Mouse (Mus musculus): ENCODE measurements around the gene Igfbp4.
A peak's percentile ranks its signal among the peaks of the same experiment; 100 is the strongest.

The Igfbp4 gene

GRCm38 (mm10) chr11:99080902-99081543, 40.0 kb downstream of the Igfbp4 start:
- DNase-seq (ENCODE audit: extremely low read depth, low read depth, low spot score): peak; percentile 58

GRCm38 (mm10) chr11:99081566-99081965, 40.5 kb downstream of the Igfbp4 start:
- peak; percentile 88 for DNase-seq (ENCODE audit: extremely low read depth, low read depth, low spot score)

GRCm38 (mm10) chr11:99082098-99082497, 41.1 kb downstream of the Igfbp4 start:
- no peak for DNase-seq (ENCODE audit: extremely low read depth, low read depth, low spot score)

GRCm38 (mm10) chr11:99083516-99083915, 42.5 kb downstream of the Igfbp4 start:
- peak; percentile 81 for DNase-seq (ENCODE audit: extremely low read depth, low read depth, low spot score)

DNA sequence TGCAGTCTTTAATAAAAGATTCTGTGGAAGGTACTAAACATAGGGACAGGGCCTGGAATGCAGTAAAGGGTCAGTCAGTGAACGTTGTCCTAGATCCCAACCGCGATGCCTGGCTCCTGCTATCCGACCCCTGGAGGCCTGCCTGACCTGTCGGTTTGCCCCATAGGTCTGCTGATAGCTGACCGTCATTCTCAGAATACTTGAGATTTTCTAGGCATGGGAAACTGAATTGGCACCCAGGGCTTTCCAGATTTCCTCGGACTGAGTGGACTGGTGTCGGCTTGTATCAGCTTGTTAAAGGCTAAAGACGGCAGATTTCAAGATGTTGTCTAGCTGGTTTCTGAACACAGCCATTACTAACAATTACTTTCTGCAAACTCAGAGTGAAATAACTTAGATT, 43.3 kb downstream of the Igfbp4 start:
- DNase-seq (ENCODE audit: extremely low read depth, low read depth, low spot score): no peak

GRCm38 (mm10) chr11:99088486-99088885, 47.4 kb downstream of the Igfbp4 start:
- no peak for DNase-seq (ENCODE audit: extremely low read depth, low read depth, low spot score)

DNA sequence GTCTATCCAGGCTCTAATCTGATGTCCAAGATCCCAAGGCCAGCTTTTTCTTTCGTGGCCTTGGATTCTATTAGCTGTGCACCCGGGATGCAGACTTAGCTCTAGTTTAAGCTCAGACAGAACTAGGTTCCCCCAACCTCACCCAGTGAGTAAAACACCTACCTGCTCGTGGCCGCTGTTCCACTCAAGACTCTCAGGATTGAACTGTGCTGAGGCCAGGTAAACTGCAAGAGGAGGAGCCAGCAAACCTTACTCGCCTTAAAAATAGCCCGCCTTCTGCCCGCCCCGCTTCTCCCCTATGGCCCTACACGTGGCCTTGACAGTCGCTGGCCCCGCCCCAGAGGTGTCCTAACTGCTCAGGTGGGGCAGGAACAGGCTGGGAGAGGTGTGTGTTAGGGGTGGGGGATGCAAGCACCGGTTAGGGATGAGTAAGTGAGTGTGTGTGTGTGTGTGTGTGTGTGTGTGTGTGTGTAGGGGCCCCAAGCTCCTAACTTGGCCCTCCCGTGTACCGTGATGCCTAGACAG, 48.1 kb downstream of the Igfbp4 start, which contains the start of gene Tns4:
Gene Tns4, minus strand, starts transcription at position 230 of the 525 bp plus-strand sequence.
- no peak for DNase-seq (ENCODE audit: extremely low read depth, low read depth, low spot score)

DNA sequence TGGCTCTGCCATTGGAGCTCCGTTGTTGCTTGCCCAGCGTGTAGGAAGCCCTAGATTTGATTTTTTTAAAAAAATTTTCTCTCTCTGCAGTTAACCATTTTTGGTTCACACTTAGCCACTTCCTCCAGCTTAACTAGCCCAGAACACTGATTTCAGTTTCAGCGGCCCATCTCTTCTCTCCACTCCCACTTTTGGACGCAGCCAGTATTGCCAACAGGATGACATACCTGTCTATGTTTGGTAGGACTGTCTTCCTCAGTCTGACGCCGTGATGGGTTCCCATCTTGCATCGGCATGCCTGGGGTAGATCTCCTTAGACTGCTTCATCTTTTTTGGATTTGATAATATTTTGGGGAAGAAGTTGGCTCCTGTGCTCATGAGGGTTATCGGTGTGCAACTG, 49.3 kb downstream of the Igfbp4 start:
- DNase-seq (ENCODE audit: extremely low read depth, low read depth, low spot score): no peak

DNA sequence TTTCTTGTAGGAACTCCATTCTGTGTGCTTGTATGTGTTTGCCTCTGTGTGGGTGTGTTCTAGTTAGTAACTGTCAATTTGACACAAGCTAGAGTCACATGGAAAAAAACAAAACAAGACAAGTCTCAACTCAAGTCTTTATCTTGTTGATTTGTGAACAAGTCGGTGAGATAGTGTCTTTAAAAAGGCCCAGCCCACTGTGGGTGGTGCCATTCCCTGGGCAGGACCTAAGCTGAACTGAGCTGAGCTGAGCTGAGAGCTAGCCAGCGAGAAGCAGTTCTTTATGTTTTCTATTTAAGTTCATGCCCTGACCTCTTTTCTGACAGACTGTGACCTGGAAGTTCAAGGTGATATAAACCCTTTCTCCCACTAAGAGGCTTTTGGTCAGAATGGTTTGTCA, 50.6 kb downstream of the Igfbp4 start:
- DNase-seq (ENCODE audit: extremely low read depth, low read depth, low spot score): no peak

GRCm38 (mm10) chr11:99093740-99094139, 52.7 kb downstream of the Igfbp4 start:
- DNase-seq (ENCODE audit: extremely low read depth, low read depth, low spot score): no peak

- DNase-seq (ENCODE audit: extremely low read depth, low read depth, low spot score): no peak
These were observed 54.0 kb downstream of the Igfbp4 start for GRCm38 (mm10) chr11:99094911-99095676.

DNA sequence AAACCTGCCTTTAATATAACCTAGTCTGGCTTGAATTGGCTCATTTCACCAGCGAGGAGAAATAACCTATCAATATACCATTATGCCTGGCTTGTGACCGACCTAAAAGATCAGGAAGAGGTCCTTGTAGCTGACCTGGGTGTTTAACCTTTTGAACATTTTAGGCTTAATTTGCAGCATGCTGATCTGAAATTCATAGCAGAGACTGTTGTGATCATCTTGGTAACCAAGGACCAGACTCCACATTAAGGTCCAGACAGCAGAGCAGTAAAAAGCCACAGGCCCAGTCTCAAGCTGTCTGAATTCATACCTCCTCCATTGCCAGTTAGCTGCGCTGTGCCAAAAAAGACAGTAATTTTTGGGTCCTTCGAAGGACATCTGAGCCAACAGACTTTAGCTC, 54.7 kb downstream of the Igfbp4 start:
- DNase-seq (ENCODE audit: extremely low read depth, low read depth, low spot score): no peak

DNA sequence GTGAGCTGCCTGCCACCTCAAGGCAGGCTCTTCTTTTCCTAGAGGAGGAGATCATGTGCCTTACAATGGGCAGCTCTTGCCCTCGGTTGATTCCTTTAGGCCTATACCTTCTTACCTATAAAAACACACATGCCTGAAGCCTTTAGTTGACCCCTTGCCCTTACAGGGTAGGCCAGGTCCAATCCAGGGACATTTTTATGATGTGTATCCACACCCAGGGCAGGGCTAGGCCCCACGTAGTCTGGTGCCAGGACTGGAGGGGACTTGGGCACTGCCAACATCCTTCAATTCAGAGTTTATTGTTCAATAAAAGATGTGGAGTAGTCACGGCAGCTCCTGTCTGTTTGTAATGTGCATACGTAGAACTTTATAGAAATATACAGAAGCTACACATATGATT, 55.4 kb downstream of the Igfbp4 start:
- no peak for DNase-seq (ENCODE audit: extremely low read depth, low read depth, low spot score)

- DNase-seq (ENCODE audit: extremely low read depth, low read depth, low spot score): no peak
These were observed 56.1 kb downstream of the Igfbp4 start for GRCm38 (mm10) chr11:99096996-99097774.

- DNase-seq (ENCODE audit: extremely low read depth, low read depth, low spot score): no peak
These were observed 57.9 kb downstream of the Igfbp4 start for GRCm38 (mm10) chr11:99098924-99099323.

- DNase-seq (ENCODE audit: extremely low read depth, low read depth, low spot score): no peak
These were observed 58.5 kb downstream of the Igfbp4 start for GRCm38 (mm10) chr11:99099516-99099915.

GRCm38 (mm10) chr11:99100215-99100614, 59.2 kb downstream of the Igfbp4 start:
- no peak for DNase-seq (ENCODE audit: extremely low read depth, low read depth, low spot score)

DNA sequence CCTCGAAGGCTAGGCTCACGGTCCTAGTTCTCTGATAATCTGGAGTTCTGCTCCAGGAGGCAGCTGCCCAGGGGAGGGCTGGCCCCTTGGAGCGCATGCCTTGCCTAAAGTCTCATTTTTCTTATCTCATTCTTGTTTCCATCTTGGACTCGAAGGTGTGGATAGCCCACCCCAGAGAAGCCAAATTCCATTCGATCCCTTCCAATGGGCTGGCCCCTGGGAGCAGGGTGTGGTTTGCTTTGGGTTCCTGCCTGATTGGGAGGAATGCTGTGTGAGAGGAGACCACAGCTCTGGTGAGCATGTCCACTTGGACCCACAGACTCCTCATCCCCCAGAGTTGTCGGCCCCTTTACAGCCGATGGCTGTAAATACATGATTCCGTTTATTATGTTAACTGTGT, 60.6 kb downstream of the Igfbp4 start:
- DNase-seq (ENCODE audit: extremely low read depth, low read depth, low spot score): no peak

- no peak for DNase-seq (ENCODE audit: extremely low read depth, low read depth, low spot score)
These were observed 61.7 kb downstream of the Igfbp4 start for GRCm38 (mm10) chr11:99102575-99103270.

All from fat pad, adult 2 months (tissue).